Mouse (Mus musculus): ENCODE measurements around the gene Trpv6.

Trpv6 gene

DNA sequence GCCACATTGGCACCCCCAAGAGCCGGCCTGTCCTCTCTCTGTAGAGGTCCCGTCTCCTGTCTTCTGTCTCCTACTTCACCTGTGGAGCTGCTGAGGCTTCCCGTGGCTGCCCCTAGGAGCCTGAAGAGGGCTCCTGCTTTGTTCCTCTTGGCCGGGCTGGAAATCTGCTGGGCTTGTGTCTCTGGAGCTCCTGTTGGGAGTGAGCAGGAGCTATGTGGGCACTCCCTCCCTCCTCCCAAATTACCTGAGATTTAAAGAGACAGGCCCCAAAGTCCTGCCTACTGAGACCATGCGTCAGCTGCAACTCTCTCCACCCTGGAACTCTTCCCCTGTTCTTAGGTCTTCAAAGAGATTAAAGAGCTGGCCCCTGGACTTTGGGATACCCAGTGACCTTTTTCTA, at the start of gene Trpv6:
Gene Trpv6, minus strand, starts transcription at position 228 of the 400 bp plus-strand sequence.
- no peak for DNase-seq (ENCODE audit: low spot score in 2 of 2)

DNA sequence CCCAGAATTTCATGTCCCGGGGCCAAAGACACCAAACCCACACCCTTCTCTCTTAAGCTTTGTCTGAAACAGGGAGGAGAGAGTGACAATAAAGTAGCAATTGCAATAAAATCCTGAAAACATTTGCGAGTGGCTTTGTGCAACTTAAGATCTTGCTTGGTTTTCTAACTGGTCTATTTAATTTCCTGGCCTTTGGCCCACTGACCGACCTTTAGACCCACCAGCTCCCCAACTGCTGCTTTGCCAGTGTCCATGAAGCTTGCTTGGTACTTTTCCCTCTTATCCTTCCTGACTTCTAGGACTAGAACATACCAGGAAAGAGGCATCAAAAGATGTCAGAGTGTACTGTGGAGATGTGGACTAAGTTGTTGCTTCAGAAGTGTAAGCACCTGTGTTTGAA, 49.4 kb upstream of the Trpv6 start:
- no peak for DNase-seq (ENCODE audit: low spot score in 2 of 2)

DNA sequence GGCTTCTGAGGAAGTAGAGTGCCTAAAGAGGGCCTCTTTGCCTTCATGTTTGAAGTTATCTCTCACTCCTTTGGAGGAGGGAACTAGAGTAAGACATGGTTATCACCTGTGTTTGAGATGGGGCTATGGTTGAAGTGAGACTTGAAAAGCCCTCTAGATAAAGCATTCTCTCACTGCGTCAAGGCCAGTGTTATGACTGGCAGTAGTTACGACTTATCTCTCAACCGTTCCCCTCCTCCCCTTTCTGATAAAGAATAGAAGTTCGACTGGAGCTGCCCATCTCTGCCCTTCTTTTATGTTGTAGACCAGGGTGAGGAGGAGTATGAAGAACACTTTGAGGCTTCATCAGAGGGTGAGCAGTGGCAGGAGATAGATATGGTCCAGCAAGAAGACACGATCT, 48.7 kb upstream of the Trpv6 start:
- DNase-seq (ENCODE audit: low spot score in 2 of 2), result no peak

DNA sequence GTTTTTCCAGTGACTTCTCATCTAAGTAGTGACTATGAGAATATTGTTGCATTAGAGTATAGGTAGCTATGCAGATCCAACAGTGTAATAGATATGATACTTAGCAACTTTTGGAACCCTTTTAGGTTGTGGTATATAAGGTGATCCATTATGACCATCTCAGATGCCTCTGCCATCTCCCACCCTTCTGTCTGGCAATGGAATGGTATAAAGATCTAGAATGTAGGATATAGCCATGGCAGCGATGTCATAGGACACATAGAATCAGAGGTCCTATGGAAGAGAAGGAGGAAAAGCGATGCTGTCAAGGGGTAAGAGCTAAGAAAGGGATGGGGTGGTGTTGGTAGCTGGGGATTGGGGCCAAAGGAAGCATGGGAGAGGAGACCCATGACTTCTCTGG, 47.9 kb upstream of the Trpv6 start, which contains the start of gene Llcfc1:
Gene Llcfc1, plus strand, starts transcription at position 301 of the 400 bp plus-strand sequence.
- DNase-seq (ENCODE audit: low spot score in 2 of 2), result no peak

DNA sequence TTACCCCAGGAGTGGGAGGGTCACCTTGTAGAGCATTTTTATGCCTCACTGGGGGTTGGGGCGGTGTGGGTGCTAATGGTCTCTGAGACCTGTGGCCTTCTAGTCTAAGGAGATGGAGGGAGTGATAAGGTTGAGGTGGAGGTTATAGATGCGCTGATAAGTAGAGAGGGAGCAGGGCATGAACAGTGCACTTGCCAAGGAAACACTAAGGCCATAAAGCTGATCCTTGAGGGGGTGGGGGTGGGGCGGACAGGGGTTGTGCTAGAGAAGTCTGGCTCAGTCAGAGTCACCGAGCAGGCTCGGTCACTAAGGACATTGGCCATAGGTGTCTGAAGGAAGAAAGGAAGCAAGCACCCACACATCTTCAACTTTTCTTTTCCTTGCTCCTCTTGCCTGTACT, 45.5 kb upstream of the Trpv6 start:
- no peak for DNase-seq (ENCODE audit: low spot score in 2 of 2)

DNA sequence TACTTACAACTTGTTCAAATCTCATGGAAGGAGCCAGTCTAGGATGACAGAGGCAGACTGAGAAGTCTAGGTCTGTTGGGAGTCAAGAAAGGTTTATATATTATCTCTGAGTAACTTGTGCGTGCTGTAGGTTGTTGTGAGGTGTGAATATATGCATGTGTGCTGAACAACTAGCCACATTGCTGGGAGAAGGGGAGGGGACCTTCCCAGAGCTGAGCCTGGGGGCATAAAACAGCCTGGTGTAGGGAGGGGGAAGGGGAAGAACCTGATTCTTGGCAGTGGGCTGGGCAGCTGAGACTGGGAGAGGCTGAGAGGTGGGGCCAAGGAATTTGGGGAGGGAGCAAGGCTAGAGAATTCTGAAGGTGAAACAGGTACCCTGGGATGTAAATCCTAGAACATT, 44.5 kb upstream of the Trpv6 start, which contains the start of gene Trpv5:
Gene Trpv5, minus strand, starts transcription at position 101 of the 400 bp plus-strand sequence.
- no peak for DNase-seq (ENCODE audit: low spot score in 2 of 2)

DNA sequence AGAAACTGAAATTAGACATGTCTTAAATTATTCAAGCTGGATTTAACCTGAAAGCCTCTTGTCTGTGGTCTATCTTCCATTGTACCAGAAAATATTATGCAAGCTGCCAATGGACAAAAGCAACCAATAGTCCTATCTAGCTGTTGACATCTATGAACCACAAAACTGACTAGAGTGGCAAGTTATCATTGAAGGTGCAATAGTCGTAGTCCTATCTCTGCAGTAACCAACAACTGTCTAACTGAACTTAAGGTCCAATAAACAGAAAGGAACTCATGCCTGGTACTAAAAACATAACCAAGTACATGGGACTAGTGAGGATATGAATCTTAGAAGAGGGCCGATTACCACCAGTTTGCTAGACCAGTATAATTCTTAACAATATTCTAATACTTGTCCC, 40.3 kb upstream of the Trpv6 start:
- no peak for DNase-seq (ENCODE audit: low spot score in 2 of 2)

DNA sequence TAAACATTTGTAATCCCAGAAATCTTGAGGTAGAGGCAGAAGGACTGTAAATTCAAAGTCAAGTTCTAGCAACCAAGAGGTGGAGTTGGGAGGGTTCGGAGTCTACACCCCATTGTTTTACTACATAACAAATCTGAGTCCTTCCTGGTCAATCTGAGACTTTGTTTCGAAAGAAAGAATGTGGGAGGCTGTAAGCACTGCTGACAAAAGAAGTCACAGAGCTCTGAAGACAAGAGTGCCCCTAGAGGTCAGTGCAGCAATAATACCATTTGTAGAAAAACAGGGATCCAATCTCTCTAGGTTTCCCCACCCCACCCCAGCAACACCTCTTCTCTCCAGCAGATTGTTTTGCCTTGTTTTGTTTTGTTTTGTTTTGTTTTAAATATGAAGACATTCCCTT, 26.1 kb upstream of the Trpv6 start:
- no peak for DNase-seq (ENCODE audit: low spot score in 2 of 2)

DNA sequence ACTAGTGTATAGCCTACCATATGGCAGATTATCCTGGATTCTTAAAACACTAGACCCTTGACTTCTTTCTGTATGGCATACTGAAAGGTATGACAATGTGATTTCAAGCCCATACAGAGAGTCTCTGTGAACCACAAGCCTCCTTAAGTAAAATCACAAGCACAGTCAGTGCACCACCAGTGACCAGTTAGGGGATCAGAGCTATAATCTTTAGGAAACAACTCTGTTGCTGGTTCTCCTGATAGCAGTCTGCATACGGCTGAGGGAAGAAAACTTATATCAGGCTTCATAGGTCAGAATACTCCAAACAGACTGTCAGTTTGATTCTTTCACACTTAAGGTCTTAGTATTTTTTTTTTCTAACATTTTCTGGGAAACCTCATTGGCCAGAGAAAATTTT, 22.3 kb upstream of the Trpv6 start:
- no peak for DNase-seq (ENCODE audit: low spot score in 2 of 2)

DNA sequence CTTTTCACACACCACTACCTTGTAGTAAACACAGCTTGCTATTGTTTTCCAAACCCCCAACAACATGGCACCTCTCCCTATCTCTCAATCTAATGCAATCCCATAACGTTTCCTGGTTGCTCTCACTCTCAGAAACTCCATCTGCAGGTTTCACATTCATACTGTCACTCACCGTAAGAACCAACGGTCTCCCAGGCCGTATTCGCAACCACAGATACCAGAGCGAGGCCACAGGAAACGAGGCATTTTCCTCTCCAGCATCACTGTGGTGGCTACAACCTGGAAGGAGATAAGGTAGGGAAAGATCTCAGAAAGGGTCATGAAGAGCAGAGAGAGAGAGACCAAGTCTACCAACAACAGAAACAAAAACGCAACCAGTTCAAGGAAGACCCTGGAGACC, 18.4 kb upstream of the Trpv6 start:
- DNase-seq (ENCODE audit: low spot score in 2 of 2), result no peak

DNA sequence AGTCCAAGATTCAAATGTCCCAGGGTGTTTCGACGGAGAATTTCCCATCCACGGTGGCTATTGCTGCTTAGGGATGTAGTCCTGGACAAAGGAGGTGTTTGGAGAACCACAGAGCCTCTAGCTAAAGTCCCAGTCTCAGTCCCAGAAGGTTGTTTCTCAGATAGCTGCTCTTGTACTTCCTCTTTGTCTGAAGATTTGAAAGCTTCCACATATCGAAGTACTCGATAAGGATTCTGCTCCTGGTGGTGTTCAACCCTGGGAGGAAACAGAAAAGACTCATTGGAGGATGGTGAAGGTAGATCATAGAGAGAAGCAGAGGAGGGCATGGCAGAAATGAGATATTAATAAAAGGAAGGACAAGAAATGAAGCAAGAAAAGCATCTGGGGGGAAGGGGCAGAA, 17.0 kb upstream of the Trpv6 start:
- DNase-seq (ENCODE audit: low spot score in 2 of 2), result no peak

DNA sequence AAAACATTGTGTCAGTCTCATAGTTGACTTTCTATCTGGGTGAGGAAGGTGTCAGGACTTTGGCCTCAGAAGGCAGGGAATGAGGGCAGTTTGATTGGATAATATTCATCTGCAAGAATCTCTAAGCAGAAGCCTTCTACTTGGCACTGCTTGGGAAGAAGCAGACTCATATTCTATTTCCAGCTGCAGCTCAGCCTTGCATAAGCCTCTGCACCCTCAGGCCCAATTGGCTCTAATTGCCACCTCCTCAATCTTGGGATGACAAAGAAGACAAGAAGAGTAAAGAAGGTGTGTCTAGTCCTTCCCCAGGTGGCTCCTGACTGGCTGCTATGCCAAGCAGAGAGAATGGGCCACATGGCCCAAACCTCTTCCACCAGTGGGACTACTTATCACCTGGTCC, 10.5 kb upstream of the Trpv6 start:
- DNase-seq (ENCODE audit: low spot score in 2 of 2), result no peak

DNA sequence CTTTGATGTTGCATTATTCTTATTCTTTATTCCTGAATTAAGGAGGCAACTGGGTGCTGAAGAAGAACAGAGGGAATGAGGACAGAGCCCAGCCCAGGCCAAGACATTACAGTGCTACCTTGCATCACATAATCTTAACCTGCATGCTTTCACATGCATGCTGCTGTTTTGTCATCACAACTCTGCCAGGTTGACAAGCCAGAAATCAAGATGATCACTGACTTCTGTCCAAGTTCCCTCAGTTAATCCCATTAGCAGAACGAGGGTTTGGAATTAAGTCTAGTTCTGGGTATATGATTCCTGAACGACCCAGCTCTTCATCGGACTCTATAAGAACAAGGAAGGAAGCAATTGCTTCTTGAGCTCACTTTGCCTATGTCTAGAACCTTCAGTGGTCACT, 10.0 kb upstream of the Trpv6 start:
- DNase-seq (ENCODE audit: low spot score in 2 of 2), result no peak

DNA sequence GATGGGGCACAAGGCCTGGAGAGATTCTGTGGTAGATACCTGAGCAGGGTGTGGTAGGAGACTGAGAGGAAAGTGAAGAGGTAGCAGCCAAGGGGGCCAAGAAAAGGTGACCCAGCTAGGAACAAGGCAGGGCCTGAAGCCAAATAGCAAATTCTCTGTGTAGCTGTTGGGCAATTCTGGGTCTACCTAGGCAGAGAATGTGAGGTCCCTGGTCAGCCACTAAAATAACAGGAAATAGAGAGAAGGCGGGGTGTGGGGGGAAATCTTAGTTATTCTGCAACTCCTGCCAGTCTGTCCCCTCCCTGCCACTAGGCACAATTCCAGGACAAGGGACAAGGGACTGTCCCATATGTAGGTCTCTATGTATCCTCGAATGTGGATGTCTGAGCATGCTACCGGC, 7.0 kb upstream of the Trpv6 start:
- no peak for DNase-seq (ENCODE audit: low spot score in 2 of 2)

DNA sequence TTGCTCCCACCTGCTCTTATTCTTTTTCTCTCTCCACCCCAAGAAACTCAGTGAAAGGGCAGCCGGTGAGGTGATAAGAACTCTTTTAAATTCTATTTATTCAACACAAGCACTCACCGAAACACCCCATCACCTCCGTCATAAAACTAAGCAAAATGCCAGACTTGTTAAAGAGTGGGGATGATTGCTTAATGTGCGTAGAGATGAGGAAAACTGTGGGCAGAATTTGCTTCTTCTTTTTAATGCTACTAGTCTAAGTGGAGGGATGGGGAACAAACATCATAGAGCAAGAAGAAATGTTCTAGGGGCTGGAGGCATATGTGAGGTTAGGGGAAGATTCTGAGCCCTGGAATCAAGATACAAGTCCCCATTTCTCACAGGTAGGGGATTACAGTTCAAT, 6.6 kb upstream of the Trpv6 start:
- DNase-seq (ENCODE audit: low spot score in 2 of 2), result no peak

DNA sequence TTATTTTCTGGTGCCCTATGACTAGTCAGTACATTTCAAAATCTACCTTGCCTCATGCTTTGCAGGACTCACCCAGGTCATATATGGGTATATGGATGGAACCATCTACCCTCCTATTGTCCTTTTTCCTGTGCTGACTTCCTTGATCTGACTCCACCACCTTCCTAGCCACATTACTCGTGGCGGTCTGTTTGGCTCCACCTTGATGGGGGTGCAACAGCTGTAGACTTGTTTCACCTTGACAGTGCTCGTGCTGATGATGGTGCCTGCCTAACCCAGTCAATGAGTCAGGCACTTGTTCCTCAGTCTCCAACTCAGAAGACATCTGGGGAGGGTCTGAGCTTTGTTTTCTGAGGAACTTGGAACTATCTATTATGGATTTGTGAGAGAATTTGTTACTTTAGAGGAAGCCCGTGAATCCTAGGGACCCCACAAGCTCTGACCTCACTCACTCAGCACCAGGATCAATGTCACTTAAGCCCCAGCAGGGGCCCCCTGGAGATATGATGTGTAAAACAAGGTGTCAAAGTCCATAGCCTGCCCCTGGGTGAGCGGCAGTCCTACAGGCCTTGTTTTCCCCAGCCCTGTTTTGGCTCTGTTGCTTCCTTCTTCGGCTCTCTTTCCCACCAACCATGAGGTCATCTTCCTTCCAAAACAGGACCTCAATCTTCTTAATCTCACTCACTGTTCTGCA, 5.1 kb upstream of the Trpv6 start:
- DNase-seq (ENCODE audit: low spot score in 2 of 2), result no peak

DNA sequence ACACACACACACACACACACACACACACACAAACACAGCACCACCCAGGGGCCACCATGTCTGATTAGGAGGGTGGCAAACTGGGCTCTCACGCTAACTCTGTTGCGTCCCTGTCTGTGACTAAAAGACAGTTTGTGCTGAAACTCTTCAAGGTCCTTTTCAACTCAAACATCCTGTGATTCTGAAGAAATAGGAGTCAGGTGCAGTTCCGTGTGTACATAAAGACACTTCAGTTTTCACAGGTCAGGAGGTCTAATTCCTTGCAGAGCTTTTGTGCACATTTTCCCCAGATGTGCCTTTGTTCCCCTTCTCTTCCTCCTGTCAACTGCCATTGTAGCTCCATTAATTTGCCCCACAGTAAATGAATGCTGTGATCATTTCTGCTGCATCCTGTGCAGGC, 4.2 kb upstream of the Trpv6 start:
- DNase-seq (ENCODE audit: low spot score in 2 of 2), result no peak

DNA sequence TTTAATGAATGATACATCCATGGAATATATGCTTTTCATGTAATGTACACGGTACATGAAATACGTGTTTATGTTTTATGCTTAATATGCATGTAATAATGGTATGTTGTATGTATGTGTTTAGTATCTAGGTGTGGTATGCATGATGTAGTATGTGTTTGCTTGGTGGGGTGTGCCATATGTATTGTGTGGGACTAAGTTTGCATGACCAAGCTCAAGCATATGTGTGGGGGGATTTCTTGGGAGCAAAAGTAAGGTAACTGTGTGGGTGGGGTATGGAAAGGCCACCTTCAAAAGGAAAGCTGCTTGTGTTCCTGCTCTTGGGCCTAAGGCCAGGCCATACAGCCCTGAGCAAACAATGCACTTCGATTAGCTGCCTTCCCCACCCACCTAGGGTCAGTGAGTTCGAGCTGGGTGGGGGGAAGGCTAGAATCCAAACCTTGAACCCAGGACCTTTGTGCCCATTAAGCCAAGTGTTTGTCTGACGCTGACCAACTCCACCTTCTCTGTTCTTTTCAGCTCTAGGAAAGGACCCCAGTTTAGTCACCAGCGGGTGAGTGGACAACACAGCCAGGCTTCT, 1.8 kb upstream of the Trpv6 start:
- no peak for DNase-seq (ENCODE audit: low spot score in 2 of 2)

DNA sequence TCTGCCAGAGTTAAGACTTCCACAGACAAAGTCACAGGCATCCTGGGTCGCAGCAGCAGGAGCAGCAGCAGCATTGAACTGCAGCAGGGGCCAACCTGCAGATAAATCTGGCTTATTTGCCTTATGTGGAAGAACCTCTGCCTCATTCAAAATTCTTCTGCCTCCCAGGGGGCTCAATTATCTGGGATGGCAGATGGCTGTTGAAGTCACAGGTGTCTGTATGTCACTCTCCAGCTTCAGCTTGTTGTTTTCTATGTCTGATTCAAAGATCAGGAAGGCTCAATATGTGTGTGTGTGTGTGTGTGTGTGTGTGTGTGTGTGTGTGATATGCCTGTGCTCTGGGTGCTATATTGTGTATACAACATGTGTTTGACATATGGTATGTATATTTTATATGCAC, 1.2 kb upstream of the Trpv6 start:
- no peak for DNase-seq (ENCODE audit: low spot score in 2 of 2)

DNA sequence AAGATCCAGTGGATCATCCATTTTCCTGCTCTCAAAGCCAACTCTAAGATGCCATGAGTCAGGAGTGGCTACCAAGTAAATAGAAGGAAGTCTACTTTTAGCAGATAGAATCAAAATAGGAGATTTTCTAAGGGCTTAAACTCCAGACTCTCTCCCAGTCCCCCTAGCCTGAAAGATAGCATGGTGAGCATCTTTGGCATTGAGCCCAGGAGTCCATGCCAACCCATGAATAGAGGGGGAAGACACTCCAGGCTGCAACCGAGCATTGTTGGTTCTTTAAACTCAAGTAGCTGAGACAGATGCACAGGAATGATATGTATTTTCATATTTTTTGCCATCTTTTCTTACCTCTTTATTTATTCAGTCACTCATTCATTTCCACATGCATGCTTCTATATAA, 994 bp downstream of the Trpv6 start:
- DNase-seq (ENCODE audit: low spot score in 2 of 2), result no peak

DNA sequence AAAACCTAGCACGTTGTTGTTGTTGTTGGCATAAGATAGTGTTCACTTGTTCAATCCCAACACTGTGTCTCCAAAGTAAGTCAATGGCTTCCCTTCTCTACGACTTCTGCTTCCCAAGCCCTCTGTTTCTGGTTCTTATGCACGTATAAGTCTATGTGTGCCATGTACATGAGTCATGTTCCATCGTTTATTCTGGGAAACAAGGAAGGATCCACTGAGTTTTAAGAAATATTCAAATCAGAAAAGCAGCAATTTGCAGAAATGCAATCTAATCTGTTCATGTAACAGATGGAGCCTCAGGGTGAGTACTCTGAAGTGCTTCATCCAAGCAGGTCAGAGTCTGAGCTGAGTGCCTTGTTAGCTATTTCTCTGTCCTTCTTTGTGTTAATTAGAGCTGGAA, 4.7 kb downstream of the Trpv6 start:
- no peak for DNase-seq (ENCODE audit: low spot score in 2 of 2)

DNA sequence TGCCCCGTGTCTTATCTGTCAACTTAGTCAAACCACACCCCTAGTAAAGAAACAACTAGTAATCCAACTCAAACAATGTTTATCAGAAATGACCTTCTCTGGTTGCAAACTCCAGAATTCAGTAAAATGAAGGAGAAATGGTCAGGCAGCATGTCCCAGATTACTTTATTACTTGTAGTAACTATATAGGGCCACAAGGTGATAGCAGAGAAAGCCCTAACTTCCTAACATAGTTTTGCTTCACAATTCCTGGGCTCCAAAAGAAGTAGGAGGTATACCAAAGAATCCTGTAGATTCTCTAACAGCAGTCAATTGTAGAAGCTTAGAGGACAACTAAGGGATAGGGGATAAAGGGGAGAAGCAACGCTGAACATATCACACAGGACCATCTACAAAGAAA, 5.4 kb downstream of the Trpv6 start:
- no peak for DNase-seq (ENCODE audit: low spot score in 2 of 2)

DNA sequence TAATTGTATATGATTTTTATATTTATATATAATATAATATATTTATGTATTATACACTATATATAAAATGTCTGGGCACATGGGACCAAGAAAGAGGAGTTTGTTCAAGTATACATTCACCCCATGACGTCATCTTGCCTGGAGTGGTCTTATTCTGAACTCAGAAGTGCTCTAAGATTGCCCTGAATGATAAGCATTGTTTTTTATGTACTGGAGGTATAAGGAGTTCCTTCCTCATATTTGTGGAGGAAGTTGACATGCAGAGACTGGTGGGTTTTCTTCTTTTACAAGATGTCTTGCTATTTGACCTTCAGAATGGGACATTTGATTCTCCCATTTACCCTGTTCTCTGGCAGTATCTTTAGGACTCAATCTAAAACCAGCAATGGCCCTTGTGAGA, 8.0 kb downstream of the Trpv6 start:
- no peak for DNase-seq (ENCODE audit: low spot score in 2 of 2)

DNA sequence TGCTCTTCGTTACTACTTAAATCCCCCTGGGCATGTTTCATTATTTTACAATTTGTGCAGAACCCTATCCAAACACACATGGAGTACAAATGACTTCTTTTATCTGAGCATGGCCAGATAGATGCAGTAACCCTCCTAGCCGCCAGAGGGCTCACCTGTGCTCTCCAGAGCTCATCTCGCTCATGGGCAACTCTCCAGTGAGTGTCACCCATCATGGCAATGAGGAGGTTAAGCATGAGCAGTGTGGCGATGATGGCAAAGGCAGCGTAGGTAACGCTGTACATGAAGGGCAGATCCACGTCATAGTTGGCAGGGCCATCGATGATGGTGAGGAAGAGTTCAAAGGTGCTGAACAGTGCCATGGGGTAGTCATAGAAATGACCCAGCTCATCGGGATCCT, 13.5 kb downstream of the Trpv6 start:
- no peak for DNase-seq (ENCODE audit: low spot score in 2 of 2)

Measured in left cerebral cortex, adult 9 months (tissue).